Mouse (Mus musculus): ENCODE data around the gene Adsl. TPM values are rescaled to one million over a fixed set of nuclear protein-coding genes. Genes with fewer than 3 reads are reported as not detected.
A peak's percentile ranks its signal among the peaks of the same experiment; 100 is the strongest.

Adsl gene
- total and polyA plus RNA-seq, 2 experiments from 2014 or later, result 58.4 to 85.7 TPM

GRCm38 (mm10) chr15:81012359-81012758 is 64.1 kb downstream of the Adsl start:
- ATAC-seq (ENCODE audit: low FRiP score) (no peak), DNase-seq (ENCODE audit: low spot score) (no peak)
- no peaks in the 10 kb centered on the region for H3K27me3 ChIP-seq (ENCODE audit: insufficient read depth, low read length)
- H3K4me2 ChIP-seq (ENCODE audit: low read depth, low read length, poor library complexity, severe bottlenecking), result no peak overlapping the region
- no peak overlapping the region for H3K27ac ChIP-seq (ENCODE audit: low read depth, low read length)
- WGBS, result 90% methylated on average over 4 of the region's 4 CpGs
- H3K9ac ChIP-seq (replicated peaks; ENCODE audit: low read length, poor library complexity, severe bottlenecking), result no peak overlapping the region
- H3K4me1 ChIP-seq (ENCODE audit: insufficient read depth, low read length), result no peaks in the 10 kb centered on the region
- no peaks in the 10 kb centered on the region for H3K9me3 ChIP-seq (ENCODE audit: low read length)
- peaks cover 85% of the 10 kb centered on the region for H3K36me3 ChIP-seq (ENCODE audit: insufficient read depth, low read length)
- no peak overlapping the region for H3K4me3 ChIP-seq (ENCODE audit: low read depth, low read length)
- no peak for TF ChIP-seq CTCF (IDR thresholded peaks at IDR 0.05)

DNA sequence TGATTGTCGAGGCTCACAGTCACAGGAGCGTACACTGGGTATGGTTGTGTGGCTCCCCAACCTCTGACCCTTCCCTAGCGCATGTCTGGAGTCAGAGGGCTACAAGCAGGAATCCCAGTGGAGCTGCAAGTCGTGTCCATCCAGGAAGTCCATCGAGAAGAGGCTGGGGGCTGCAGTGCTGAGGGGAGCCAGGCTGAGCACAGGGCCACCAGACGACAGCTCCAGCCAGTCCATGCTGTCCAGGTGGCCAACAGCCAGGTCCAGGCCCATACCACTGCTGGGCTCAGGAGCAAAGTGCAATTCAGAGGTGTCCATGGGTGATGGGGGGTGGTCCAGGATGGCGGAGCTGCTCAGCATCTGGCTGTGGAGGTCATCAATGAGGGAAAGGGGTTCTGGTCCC is 64.9 kb downstream of the Adsl start:
- H3K9me3 ChIP-seq (ENCODE audit: low read length), result no peaks in the 10 kb centered on the region
- no peak overlapping the region for H3K4me2 ChIP-seq (ENCODE audit: low read depth, low read length, poor library complexity, severe bottlenecking)
- TF ChIP-seq CTCF (IDR thresholded peaks at IDR 0.05), result no peak
- H3K27me3 ChIP-seq (ENCODE audit: insufficient read depth, low read length), result no peaks in the 10 kb centered on the region
- H3K4me1 ChIP-seq (ENCODE audit: insufficient read depth, low read length), result no peaks in the 10 kb centered on the region
- no peak overlapping the region for H3K4me3 ChIP-seq (ENCODE audit: low read depth, low read length)
- ATAC-seq (ENCODE audit: low FRiP score) (no peak), DNase-seq (ENCODE audit: low spot score) (no peak)
- peaks cover 86% of the 10 kb centered on the region for H3K36me3 ChIP-seq (ENCODE audit: insufficient read depth, low read length)
- H3K27ac ChIP-seq (ENCODE audit: low read depth, low read length), result no peak overlapping the region
- WGBS, result 89% methylated on average over 7 of the region's 7 CpGs
- no peak overlapping the region for H3K9ac ChIP-seq (replicated peaks; ENCODE audit: low read length, poor library complexity, severe bottlenecking)

DNA sequence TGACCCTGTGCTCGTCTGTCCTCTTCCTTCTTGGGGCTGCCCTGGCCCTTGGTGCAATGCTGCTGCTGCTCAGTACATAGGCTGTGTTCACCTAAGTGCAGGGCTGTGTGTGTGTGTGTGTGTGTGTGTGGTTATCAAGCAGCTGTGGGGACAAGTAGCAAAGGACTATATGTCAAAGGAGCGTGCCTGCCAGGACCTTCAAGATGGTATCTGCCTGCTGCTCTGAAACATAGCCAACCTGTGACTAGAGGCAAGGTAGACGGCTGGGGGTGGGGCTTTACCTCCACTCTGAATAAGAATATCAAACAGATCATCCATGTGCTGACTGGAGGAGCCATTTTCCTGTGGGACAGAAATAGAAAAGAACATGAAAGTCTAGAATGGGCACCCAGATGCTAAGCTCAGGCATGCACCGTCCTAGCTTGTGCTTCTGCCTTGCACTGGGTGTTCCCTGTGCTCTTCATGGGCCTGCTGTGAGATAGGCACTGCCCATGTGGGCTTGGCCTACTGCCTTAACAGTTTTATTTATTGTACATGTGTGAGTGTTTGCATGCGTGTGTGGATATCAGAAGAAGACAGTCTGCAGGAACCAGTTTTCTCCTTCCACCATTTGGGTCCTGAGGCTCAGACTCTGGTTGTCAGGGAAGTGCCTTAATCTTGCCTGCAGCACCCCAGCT is 66.9 kb downstream of the Adsl start:
- Histone ChIP-seq H3K4me2 (ENCODE audit: low read depth, low read length, poor library complexity, severe bottlenecking) (no peak overlapping the region), H3K36me3 (ENCODE audit: insufficient read depth, low read length) (peaks cover 86% of the 10 kb centered on the region), H3K4me3 (ENCODE audit: low read depth, low read length) (no peak overlapping the region), H3K4me1 (ENCODE audit: insufficient read depth, low read length) (no peaks in the 10 kb centered on the region), H3K27me3 (ENCODE audit: insufficient read depth, low read length) (no peaks in the 10 kb centered on the region), H3K9ac (replicated peaks; ENCODE audit: low read length, poor library complexity, severe bottlenecking) (no peak overlapping the region), H3K27ac (ENCODE audit: low read depth, low read length) (no peak overlapping the region), H3K9me3 (ENCODE audit: low read length) (no peaks in the 10 kb centered on the region)
- 91% methylated on average over 5 of the region's 5 CpGs for WGBS
- DNase-seq (ENCODE audit: low spot score) (no peak), ATAC-seq (ENCODE audit: low FRiP score) (no peak)
- TF ChIP-seq CTCF (IDR thresholded peaks at IDR 0.05), result no peak

DNA sequence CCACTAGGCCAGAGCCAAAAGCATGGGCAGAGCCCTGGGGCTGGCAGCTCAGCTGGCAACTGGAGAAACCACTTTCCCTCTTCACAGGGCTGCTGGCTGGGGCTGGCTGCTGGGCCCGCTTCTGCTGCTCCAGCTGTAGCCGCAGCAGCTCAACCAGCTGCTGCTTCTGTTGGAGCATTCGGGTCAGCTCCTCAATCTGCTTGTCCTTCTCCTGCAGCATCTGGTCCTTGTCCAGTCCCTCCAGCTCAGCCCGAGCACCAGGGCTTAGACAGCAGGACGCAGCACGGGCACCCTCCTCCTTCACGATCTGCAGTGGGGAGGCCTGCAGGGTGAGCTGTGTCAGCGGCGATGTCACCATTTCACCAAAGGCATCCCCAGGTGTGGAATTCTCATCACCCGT is 68.2 kb downstream of the Adsl start:
- no peak overlapping the region for H3K4me3 ChIP-seq (ENCODE audit: low read depth, low read length)

DNA sequence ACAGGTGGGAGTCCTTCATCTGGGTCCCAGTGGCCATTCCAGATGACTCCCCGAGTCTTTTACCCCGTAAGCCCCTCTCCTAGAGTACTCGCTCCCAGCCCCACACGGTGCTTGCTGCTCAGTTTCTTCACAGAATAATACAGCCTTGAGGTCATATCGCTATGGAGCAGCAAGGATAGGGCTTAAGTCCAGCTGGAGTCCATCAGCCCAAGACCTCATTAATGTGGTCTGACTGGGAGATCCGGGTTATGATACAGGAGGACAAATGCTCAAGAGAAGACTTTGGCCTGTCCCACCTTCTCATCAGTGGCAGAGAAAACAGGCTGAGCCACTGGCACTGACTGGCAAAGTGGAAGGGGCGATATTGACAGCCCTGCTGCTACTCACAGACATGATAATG is 69.0 kb downstream of the Adsl start:
- DNase-seq (ENCODE audit: low spot score) (no peak), ATAC-seq (ENCODE audit: low FRiP score) (no peak)
- Histone ChIP-seq H3K9me3 (ENCODE audit: low read length) (no peaks in the 10 kb centered on the region), H3K27ac (ENCODE audit: low read depth, low read length) (no peak overlapping the region), H3K27me3 (ENCODE audit: insufficient read depth, low read length) (no peaks in the 10 kb centered on the region), H3K4me1 (ENCODE audit: insufficient read depth, low read length) (no peaks in the 10 kb centered on the region), H3K4me2 (ENCODE audit: low read depth, low read length, poor library complexity, severe bottlenecking) (no peak overlapping the region), H3K36me3 (ENCODE audit: insufficient read depth, low read length) (peaks cover 75% of the 10 kb centered on the region), H3K9ac (replicated peaks; ENCODE audit: low read length, poor library complexity, severe bottlenecking) (no peak overlapping the region), H3K4me3 (ENCODE audit: low read depth, low read length) (no peak overlapping the region)
- 91% methylated on average over 7 of the region's 7 CpGs for WGBS
- no peak for TF ChIP-seq CTCF (IDR thresholded peaks at IDR 0.05)

More for the DNA sequence above, 68.2 kb downstream of the Adsl start:
- no peak for TF ChIP-seq CTCF (IDR thresholded peaks at IDR 0.05)
- Histone ChIP-seq H3K27ac (ENCODE audit: low read depth, low read length) (no peak overlapping the region), H3K9ac (replicated peaks; ENCODE audit: low read length, poor library complexity, severe bottlenecking) (no peak overlapping the region), H3K9me3 (ENCODE audit: low read length) (no peaks in the 10 kb centered on the region), H3K4me1 (ENCODE audit: insufficient read depth, low read length) (no peaks in the 10 kb centered on the region), H3K36me3 (ENCODE audit: insufficient read depth, low read length) (peaks cover 83% of the 10 kb centered on the region), H3K4me2 (ENCODE audit: low read depth, low read length, poor library complexity, severe bottlenecking) (no peak overlapping the region), H3K27me3 (ENCODE audit: insufficient read depth, low read length) (no peaks in the 10 kb centered on the region)
- 90% methylated on average over 10 of the region's 10 CpGs for WGBS
- no peak for DNase-seq (ENCODE audit: low spot score)
- ATAC-seq (ENCODE audit: low FRiP score), result no peak

Small RNAs within 50 kb of the gene (microRNA-seq; reads per million reads assigned to microRNA genes)
- gene Mir5113 (ENCODE audit: borderline number of aligned reads), result 15.7 reads per million, percentile 27 among the genes with 10 or more reads in this experiment

Other genes starting within 250 kb of the Adsl start
- gene Tnrc6b, start 237.2 kb upstream of the Adsl start, total RNA-seq (2014; rRNA removed), result 30.0 and 39.0 TPM in 2 replicates
- gene Tnrc6b, start 237.2 kb upstream of the Adsl start, polyA plus RNA-seq (2015; fragmentation: Nextera tagmentation; extraction: Ambion mirVana), result 21.5 and 26.3 TPM in 2 replicates
- 83.9 and 89.3 TPM in 2 replicates for gene Sgsm3, start 29.3 kb downstream of the Adsl start, total RNA-seq (2014; rRNA removed)
- 68.4 and 70.7 TPM in 2 replicates for gene Sgsm3, start 29.3 kb downstream of the Adsl start, polyA plus RNA-seq (2015; fragmentation: Nextera tagmentation; extraction: Ambion mirVana)
- 32.1 and 44.1 TPM in 2 replicates for gene Mrtfa, start 242.3 kb downstream of the Adsl start, total RNA-seq (2014; rRNA removed)
- 20.8 and 22.6 TPM in 2 replicates for gene Mrtfa, start 242.3 kb downstream of the Adsl start, polyA plus RNA-seq (2015; fragmentation: Nextera tagmentation; extraction: Ambion mirVana)